Mouse (Mus musculus) inflammation-experienced regulatory T-cells, adult 6 months (primary cell): Measurements from ENCODE around the gene Cartpt. TPM values are rescaled to one million over a fixed set of nuclear protein-coding genes. Genes with fewer than 3 reads are reported as not detected.
"Not testable (repeated sequence)": the region's sequence is repeated elsewhere in the genome, so short reads cannot be mapped to it uniquely, and the experiment has no call there.

ENCODE experiments used
- ATAC-seq: one replicate; pipeline ENCODE4 v1.8.0; 2017
- polyA plus RNA-seq, 3 experiments: library from polyadenylated mRNA; unstranded; fragments of 100-300 nt; shearing (Covaris generic); gene quantifications; one replicate each; pipeline ENCODE4 v1.2.1; 2017

Cartpt gene
- polyA plus RNA-seq: not detected

DNA sequence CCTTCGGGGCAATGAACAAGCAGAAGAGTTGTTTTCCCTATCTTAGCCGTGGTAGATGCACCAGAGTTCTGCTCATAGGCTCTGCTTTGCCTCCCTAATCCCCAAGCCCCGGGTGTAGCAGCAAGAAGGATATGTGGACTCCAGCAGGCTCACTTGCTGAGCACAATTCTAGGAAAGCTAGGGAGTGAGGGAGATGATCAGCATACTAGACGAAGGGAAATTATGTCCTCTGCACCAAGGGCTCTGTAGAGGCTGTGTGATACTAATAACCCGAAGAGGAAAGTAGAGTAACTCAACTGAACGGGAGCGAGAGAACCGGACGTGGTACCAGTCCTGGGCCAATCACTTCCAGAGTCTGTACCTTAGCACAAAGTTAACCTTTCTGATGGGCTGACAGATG lies at the start of gene Cartpt:
TSS of gene Cartpt (minus strand) at position 127 of the 400 bp plus-strand sequence.
- no peak for ATAC-seq

DNA sequence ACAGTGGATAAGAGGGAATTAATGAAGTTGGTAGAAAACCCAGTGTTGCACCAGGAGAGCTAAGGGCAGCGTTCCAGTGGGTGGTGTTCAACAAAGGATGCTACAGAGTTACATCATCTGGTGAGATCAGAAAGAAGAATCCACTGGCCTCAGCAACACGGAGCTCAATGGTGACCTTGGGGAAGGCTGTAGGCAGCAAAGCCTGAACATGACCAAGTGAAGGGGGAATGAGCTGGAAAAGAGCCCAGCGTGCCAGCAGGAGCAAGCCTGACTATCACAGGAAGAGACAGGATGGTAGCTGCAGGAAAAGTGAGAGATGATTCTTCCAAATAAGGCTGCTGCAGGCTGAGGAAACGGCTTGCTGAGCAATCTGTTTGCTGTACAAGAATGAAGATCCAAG lies 46.5 kb upstream of the Cartpt start:
- no peak for ATAC-seq

- no peak for ATAC-seq
These were observed 42.6 kb upstream of the Cartpt start for GRCm38 (mm10) chr13:99943525-99943924.

DNA sequence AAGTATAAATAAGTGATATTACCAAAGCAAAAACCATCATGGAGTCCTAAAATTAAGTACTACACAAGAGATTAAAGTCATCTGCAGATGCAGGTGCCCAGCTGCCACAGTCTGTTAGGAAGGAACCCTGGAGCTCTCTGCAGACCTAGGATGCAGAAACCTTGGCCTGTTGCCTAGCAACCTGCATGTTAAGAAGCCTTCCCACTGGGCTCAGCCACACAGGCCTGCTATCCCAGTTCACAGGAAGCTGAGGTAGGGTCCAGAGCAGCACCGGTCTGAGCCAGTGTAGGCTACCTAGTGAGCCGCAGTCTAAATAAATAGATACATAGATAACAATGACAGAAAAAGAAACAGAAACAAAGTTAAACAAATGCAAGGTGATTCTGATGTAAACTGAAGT lies 39.7 kb upstream of the Cartpt start:
- no peak for ATAC-seq

GRCm38 (mm10) chr13:99939320-99939671 lies 38.4 kb upstream of the Cartpt start:
- no peak for ATAC-seq

GRCm38 (mm10) chr13:99938606-99939319 lies 37.9 kb upstream of the Cartpt start:
- ATAC-seq: no peak

DNA sequence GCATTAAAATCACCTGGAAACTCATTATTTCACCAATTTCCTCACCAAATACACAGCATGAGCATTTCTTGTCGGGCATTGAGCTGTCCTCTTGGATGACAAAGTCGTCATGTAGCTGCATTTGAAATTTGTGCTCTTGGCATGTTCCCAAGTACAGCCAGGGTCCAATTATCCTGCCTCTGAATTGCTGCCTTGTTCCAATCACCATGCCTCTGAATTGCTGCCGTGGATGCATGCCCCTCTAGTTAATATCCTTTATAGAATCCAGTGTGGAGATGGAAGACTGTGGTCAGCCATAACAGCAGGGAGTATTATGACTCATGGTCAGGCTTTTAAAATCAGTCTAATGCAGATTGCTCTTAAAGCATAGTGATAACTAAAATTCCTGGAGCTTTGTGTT lies 36.9 kb upstream of the Cartpt start:
- no peak for ATAC-seq

DNA sequence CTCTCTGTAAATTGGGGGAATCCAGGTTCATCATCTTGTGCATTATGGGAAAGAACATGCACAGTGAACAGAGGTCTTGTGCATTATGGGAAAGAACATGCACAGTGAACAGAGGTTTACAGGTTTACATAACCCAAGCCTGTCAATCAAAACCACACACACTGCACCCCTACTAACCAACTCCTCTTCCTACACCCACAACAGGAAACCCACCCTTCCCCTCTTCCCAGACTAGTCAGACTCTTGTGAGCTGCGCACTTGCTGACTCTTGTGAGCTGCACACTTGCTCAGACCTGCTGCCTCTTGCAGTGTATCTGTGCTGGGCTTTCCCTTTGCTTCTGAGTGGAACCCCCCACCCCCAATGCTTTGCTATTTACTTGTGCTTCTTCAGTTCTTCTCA lies 31.5 kb upstream of the Cartpt start:
- no peak for ATAC-seq

DNA sequence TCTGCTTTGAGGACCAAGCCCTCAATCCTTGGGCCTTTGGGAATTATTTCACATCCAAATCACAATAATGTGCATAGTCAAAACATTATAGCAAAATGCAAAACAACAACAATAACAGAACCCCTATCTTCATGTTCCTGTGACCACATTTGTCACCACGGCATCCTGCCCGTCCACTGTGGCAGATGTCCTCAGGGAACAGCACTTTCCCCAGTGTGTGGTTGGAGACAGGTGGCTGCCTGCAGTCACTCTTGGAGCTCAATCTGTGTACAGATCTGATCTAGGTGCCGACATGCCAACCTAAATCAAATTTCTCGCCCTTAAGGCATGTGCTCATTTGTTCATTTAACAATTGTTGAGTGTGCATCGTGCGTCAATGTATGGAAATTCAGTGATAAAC lies 30.6 kb upstream of the Cartpt start:
- no peak for ATAC-seq

DNA sequence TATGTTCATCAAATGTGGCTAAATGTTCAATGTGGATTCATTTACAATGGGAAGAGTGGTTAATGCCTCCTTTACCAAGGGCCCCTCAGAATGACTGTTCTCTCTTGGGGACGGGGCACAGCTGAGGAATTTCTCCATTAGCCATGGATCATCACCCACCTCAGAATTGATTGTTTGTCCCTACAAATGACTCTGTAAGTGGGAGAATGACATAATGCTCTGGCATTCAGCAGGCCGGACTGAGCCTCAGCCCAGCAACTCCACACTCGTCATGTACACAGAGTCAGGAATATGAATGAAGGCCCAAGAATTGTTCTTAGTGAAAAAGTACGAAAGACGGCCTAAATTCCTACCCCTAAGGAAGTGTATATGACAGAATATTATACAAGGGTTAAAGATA lies 25.4 kb upstream of the Cartpt start:
- no peak for ATAC-seq

- ATAC-seq: no peak
These were observed 14.7 kb upstream of the Cartpt start for GRCm38 (mm10) chr13:99915632-99916031.

DNA sequence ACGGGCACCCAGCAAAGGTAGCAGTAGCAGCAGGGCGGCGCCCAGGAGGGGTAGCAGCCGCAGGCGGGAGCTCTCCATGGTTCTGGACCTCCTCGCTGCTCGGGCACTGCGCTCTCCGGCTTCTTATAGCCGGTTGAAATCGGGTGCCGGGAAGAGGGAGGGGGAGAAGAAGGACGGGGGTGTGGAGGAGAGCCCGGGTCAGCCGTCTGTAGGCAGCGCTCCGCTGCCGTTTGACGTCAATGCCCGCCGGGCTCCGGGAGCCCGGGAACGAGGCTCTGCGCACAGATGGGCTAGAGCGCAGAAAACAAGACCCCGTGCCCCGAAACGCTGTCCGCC lies 366 bp downstream of the Cartpt start:
- ATAC-seq: no peak

GRCm38 (mm10) chr13:99899670-99900556 lies 978 bp downstream of the Cartpt start:
- ATAC-seq: no peak

GRCm38 (mm10) chr13:99898816-99899215 lies 2.1 kb downstream of the Cartpt start:
- no peak for ATAC-seq

DNA sequence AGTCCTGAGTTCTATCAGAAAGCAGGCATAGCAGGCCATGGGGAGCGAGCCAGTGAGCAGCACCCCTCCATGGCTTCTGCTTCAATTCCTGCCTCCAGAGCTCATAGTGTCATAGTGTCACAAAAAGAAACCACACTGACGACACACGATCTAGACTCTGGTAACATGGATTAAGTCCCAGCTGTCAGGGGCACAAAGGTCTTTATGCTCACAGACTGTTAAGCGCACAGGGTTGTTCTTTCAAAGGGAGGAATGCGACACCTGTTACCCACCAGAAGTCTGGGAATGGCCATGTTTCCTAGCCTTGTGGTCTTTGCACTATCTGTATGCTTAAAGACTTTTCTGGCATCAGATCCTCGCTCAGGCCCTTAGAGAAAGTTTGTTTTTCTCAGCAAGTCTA lies 15.3 kb downstream of the Cartpt start:
- ATAC-seq: no peak

DNA sequence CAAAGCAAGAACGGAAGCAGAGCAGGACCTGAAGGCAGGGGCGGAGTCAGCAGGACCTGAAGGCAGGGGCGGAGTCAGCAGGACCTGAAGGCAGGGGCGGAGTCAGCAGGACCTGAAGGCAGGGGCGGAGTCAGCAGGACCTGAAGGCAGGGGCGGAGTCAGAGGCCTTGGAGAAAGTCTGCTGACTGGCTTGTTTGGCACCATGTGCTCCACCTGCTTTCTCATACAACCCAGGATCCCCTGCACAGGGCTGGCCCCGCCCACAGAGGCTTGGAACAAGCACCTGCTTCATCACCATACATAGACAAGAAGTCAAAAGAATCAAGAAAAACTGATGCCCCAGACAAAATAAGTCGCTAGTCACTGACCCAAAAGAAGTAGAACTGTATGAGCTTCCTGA lies 19.1 kb downstream of the Cartpt start:
- ATAC-seq: not testable (repeated sequence)

DNA sequence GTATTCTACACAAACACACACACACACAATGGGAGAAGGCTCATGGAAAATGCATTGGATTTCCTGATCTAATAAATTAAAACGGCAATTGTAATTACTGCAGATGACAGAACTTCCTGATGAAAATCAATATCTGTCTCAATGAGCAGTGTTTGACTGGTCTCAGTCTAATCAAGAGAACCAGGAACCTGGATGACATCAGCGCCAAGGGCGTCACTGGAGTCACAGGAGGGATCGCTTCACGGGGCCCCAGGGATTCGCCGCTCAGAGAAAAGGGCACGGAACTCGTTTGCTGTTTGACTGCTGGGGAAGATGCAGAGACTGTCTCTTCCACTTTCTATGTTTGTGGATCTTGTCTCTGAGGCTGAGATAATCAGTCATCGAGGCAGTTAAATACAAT lies 21.2 kb downstream of the Cartpt start:
- no peak for ATAC-seq

- ATAC-seq: no peak
These were observed 28.8 kb downstream of the Cartpt start for GRCm38 (mm10) chr13:99872059-99872458.

- ATAC-seq: no peak
These were observed 32.5 kb downstream of the Cartpt start for GRCm38 (mm10) chr13:99868438-99868837.

- ATAC-seq: no peak
These were observed 36.6 kb downstream of the Cartpt start for GRCm38 (mm10) chr13:99864331-99864730.

GRCm38 (mm10) chr13:99860670-99861069 lies 40.2 kb downstream of the Cartpt start:
- no peak for ATAC-seq

DNA sequence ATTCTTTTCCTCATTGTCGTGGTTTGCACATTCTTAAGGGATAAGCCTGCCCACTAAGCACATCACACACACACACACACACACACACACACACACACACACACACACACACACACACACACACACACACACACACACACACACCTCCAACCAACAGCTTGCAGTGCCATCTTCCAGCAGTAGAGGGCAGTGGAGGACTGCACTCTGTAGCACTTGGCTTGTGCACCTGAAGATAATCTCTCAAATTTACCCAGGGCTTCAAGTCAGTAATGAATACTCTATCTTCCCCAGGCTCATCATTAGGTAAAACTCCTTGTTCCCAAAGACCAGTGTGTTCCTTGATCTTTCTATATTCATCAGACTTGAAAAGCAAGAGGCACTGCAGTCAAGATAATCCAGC lies 41.8 kb downstream of the Cartpt start:
- no peak for ATAC-seq

DNA sequence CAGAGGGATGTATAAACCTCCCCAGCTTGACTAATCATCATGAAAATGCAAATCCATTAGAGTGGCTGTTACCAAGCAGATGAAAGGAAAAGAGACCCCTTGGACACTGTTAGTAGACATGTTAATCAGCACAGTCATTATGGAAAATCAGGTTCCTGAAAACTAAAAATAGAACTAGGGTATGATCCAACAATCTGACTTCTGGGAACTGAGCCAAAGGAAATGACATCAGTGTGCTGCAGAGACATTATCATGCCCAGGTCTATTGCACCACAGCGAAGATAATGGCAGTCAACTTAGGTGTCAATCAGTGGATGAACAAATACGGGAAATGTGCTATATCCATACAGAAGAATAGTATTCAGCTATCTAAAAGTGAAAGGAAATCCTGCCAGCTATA lies 43.0 kb downstream of the Cartpt start:
- no peak for ATAC-seq

- no peak for ATAC-seq
These were observed 43.6 kb downstream of the Cartpt start for GRCm38 (mm10) chr13:99857336-99857735.
